Mouse (Mus musculus) lung, adult 2 months (tissue): ENCODE measurements around the gene Msi1.

Experiments used
- CTCF ChIP-seq: fragments of 200-500 bp; IDR thresholded peaks from 2 replicates; pipeline ENCODE4 v1.5.1; 2011; ENCODE audit warnings: mild to moderate bottlenecking, low read length, control low read depth; ENCODE audit not compliant: insufficient read depth
- POLR2A ChIP-seq: fragments of 200-500 bp; IDR thresholded peaks from 2 replicates; pipeline ENCODE4 v1.6.1; 2011; ENCODE audit warnings: low read depth, mild to moderate bottlenecking, control low read depth, low read length, borderline replicate concordance; ENCODE audit errors: extremely low read depth

- TF ChIP-seq CTCF (no peak), POLR2A (no peak)
Observed at GRCm38 (mm10) chr5:115500383-115500935, 71.1 kb downstream of the Msi1 start.
